Mouse (Mus musculus): ENCODE data around the gene Nelfb.

The Nelfb gene

GRCm38 (mm10) chr2:25196172-25196954, 14.9 kb downstream of the Nelfb start, which contains the start of gene Tor4a:
TSS of gene Tor4a (minus strand) at chr2:25196886.
- ATAC-seq (ENCODE audit: low TSS enrichment): no peak

- no peak for ATAC-seq (ENCODE audit: low TSS enrichment)
These were observed 15.8 kb downstream of the Nelfb start for GRCm38 (mm10) chr2:25195211-25196156.

GRCm38 (mm10) chr2:25194486-25195171, 16.7 kb downstream of the Nelfb start:
- no peak for ATAC-seq (ENCODE audit: low TSS enrichment)

GRCm38 (mm10) chr2:25194006-25194405, 17.3 kb downstream of the Nelfb start:
- no peak for ATAC-seq (ENCODE audit: low TSS enrichment)

- ATAC-seq (ENCODE audit: low TSS enrichment): peak; percentile 95
These were observed 17.9 kb downstream of the Nelfb start for GRCm38 (mm10) chr2:25193330-25193770.

- no peak for ATAC-seq (ENCODE audit: low TSS enrichment)
These were observed 23.4 kb downstream of the Nelfb start for GRCm38 (mm10) chr2:25187841-25188240.

- ATAC-seq (ENCODE audit: low TSS enrichment): no peak
These were observed 24.7 kb downstream of the Nelfb start for GRCm38 (mm10) chr2:25186575-25186930.

- peak; percentile 42; the same call in 1 of the 2 replicates for ATAC-seq (ENCODE audit: low TSS enrichment)
These were observed 25.4 kb downstream of the Nelfb start for GRCm38 (mm10) chr2:25185625-25186574.

- ATAC-seq (ENCODE audit: low TSS enrichment): no peak
These were observed 26.8 kb downstream of the Nelfb start for GRCm38 (mm10) chr2:25184496-25184895.

GRCm38 (mm10) chr2:25183336-25183735, 28.0 kb downstream of the Nelfb start:
- no peak for ATAC-seq (ENCODE audit: low TSS enrichment)

GRCm38 (mm10) chr2:25182664-25183063, 28.6 kb downstream of the Nelfb start:
- ATAC-seq (ENCODE audit: low TSS enrichment): no peak

- no peak for ATAC-seq (ENCODE audit: low TSS enrichment)
These were observed 29.3 kb downstream of the Nelfb start for GRCm38 (mm10) chr2:25181891-25182397.

GRCm38 (mm10) chr2:25180973-25181890, 30.1 kb downstream of the Nelfb start:
- 0 out of 2 replicates have a peak, but pooled peaks have one; percentile 8 for ATAC-seq (ENCODE audit: low TSS enrichment)

GRCm38 (mm10) chr2:25180478-25180903, 30.8 kb downstream of the Nelfb start, which contains the start of gene Nrarp:
TSS of gene Nrarp (plus strand) at chr2:25180758.
- ATAC-seq (ENCODE audit: low TSS enrichment): peak; percentile 64

- ATAC-seq (ENCODE audit: low TSS enrichment): no peak
These were observed 31.6 kb downstream of the Nelfb start for GRCm38 (mm10) chr2:25179566-25180217.

GRCm38 (mm10) chr2:25178285-25178972, 32.9 kb downstream of the Nelfb start:
- ATAC-seq (ENCODE audit: low TSS enrichment): peak; percentile 26; the same call in 1 of the 2 replicates

- ATAC-seq (ENCODE audit: low TSS enrichment): 0 out of 2 replicates have a peak, but pooled peaks have one; percentile 14
These were observed 33.6 kb downstream of the Nelfb start for GRCm38 (mm10) chr2:25177685-25178084.

- ATAC-seq (ENCODE audit: low TSS enrichment): no peak
These were observed 34.2 kb downstream of the Nelfb start for GRCm38 (mm10) chr2:25177076-25177475.
